Mouse (Mus musculus): ENCODE measurements around the gene Stxbp2. TPM values are rescaled to one million over a fixed set of nuclear protein-coding genes. Genes with fewer than 3 reads are reported as not detected.

The Stxbp2 gene
- total and polyA plus RNA-seq, 3 experiments = 181 to 514 (median 287) TPM

GRCm38 (mm10) chr8:3647561-3647960 is 16.8 kb downstream of the Stxbp2 start:
- no peak for TF ChIP-seq POLR2AphosphoS5 (IDR thresholded peaks at IDR 0.05; ENCODE audit: insufficient replicate concordance, low read depth, low read length)
- no peak for TF ChIP-seq GATA1 (IDR thresholded peaks at IDR 0.05; ENCODE audit: borderline replicate concordance, low read length)
- TF ChIP-seq GATA2 (IDR thresholded peaks at IDR 0.05; ENCODE audit: borderline replicate concordance, low read depth, low read length) = no peak
- no peak for TF ChIP-seq CTCF (IDR thresholded peaks at IDR 0.05; ENCODE audit: low read depth, low read length)
- TF ChIP-seq TAL1 (conservative IDR thresholded peaks at IDR 0.05; ENCODE audit: low read depth, low read length) = no peak
- Histone ChIP-seq H3K4me3 (ENCODE audit: low read depth, low read length) (no peak overlapping the region), H3K9me3 (replicated peaks) (no peaks in the 10 kb centered on the region), H3K36me3 (replicated peaks) (peaks cover 14% of the 10 kb centered on the region), H3K27me3 (ENCODE audit: insufficient read depth, low read length) (peaks cover 27% of the 10 kb centered on the region), H3K4me1 (ENCODE audit: insufficient read depth, low read depth, low read length) (peaks cover 8% of the 10 kb centered on the region)
- no peak for ATAC-seq (ENCODE audit: extremely low read depth, insufficient number of reproducible peaks, low FRiP score, poor library complexity, severe bottlenecking)
- no peak for DNase-seq (ENCODE audit: low spot score)

GRCm38 (mm10) chr8:3648268-3648667 is 17.5 kb downstream of the Stxbp2 start:
- DNase-seq (ENCODE audit: low spot score) = no peak

GRCm38 (mm10) chr8:3648990-3649389 is 18.2 kb downstream of the Stxbp2 start:
- ATAC-seq (ENCODE audit: extremely low read depth, insufficient number of reproducible peaks, low FRiP score, poor library complexity, severe bottlenecking) = no peak
- TF ChIP-seq CTCF (IDR thresholded peaks at IDR 0.05; ENCODE audit: low read depth, low read length) (no peak), GATA2 (IDR thresholded peaks at IDR 0.05; ENCODE audit: borderline replicate concordance, low read depth, low read length) (no peak), TAL1 (conservative IDR thresholded peaks at IDR 0.05; ENCODE audit: low read depth, low read length) (no peak), POLR2AphosphoS5 (IDR thresholded peaks at IDR 0.05; ENCODE audit: insufficient replicate concordance, low read depth, low read length) (no peak), GATA1 (IDR thresholded peaks at IDR 0.05; ENCODE audit: borderline replicate concordance, low read length) (no peak)
- Histone ChIP-seq H3K4me3 (ENCODE audit: low read depth, low read length) (no peak overlapping the region), H3K36me3 (replicated peaks) (peaks cover 2% of the 10 kb centered on the region), H3K9me3 (replicated peaks) (no peaks in the 10 kb centered on the region), H3K27me3 (ENCODE audit: insufficient read depth, low read length) (peaks cover 27% of the 10 kb centered on the region), H3K4me1 (ENCODE audit: insufficient read depth, low read depth, low read length) (peaks cover 8% of the 10 kb centered on the region)
- no peak for DNase-seq (ENCODE audit: low spot score)

More at GRCm38 (mm10) chr8:3648268-3648667, 17.5 kb downstream of the Stxbp2 start:
- H3K27me3 ChIP-seq (ENCODE audit: insufficient read depth, low read length) = peaks cover 27% of the 10 kb centered on the region
- H3K9me3 ChIP-seq (replicated peaks) = no peaks in the 10 kb centered on the region
- peaks cover 7% of the 10 kb centered on the region for H3K36me3 ChIP-seq (replicated peaks)
- TF ChIP-seq TAL1 (conservative IDR thresholded peaks at IDR 0.05; ENCODE audit: low read depth, low read length) (no peak), POLR2AphosphoS5 (IDR thresholded peaks at IDR 0.05; ENCODE audit: insufficient replicate concordance, low read depth, low read length) (no peak), GATA2 (IDR thresholded peaks at IDR 0.05; ENCODE audit: borderline replicate concordance, low read depth, low read length) (no peak), GATA1 (IDR thresholded peaks at IDR 0.05; ENCODE audit: borderline replicate concordance, low read length) (no peak), CTCF (IDR thresholded peaks at IDR 0.05; ENCODE audit: low read depth, low read length) (no peak)
- peaks cover 8% of the 10 kb centered on the region for H3K4me1 ChIP-seq (ENCODE audit: insufficient read depth, low read depth, low read length)
- ATAC-seq (ENCODE audit: extremely low read depth, insufficient number of reproducible peaks, low FRiP score, poor library complexity, severe bottlenecking) = no peak
- H3K4me3 ChIP-seq (ENCODE audit: low read depth, low read length) = no peak overlapping the region

GRCm38 (mm10) chr8:3652845-3653244 is 22.1 kb downstream of the Stxbp2 start:
- no peak for TF ChIP-seq GATA1 (IDR thresholded peaks at IDR 0.05; ENCODE audit: borderline replicate concordance, low read length)
- no peak for TF ChIP-seq POLR2AphosphoS5 (IDR thresholded peaks at IDR 0.05; ENCODE audit: insufficient replicate concordance, low read depth, low read length)
- no peak for TF ChIP-seq CTCF (IDR thresholded peaks at IDR 0.05; ENCODE audit: low read depth, low read length)
- no peak for TF ChIP-seq TAL1 (conservative IDR thresholded peaks at IDR 0.05; ENCODE audit: low read depth, low read length)
- TF ChIP-seq GATA2 (IDR thresholded peaks at IDR 0.05; ENCODE audit: borderline replicate concordance, low read depth, low read length) = no peak

GRCm38 (mm10) chr8:3654726-3655508 is 24.2 kb downstream of the Stxbp2 start:
- peaks cover 51% of the 10 kb centered on the region for H3K27me3 ChIP-seq (ENCODE audit: insufficient read depth, low read length)
- no peak for ATAC-seq (ENCODE audit: extremely low read depth, insufficient number of reproducible peaks, low FRiP score, poor library complexity, severe bottlenecking)
- no peak overlapping the region for H3K4me3 ChIP-seq (ENCODE audit: low read depth, low read length)
- no peaks in the 10 kb centered on the region for H3K9me3 ChIP-seq (replicated peaks)
- H3K4me1 ChIP-seq (ENCODE audit: insufficient read depth, low read depth, low read length) = no peaks in the 10 kb centered on the region
- DNase-seq (ENCODE audit: low spot score) = no peak
- TF ChIP-seq TAL1 (conservative IDR thresholded peaks at IDR 0.05; ENCODE audit: low read depth, low read length) (no peak), GATA2 (IDR thresholded peaks at IDR 0.05; ENCODE audit: borderline replicate concordance, low read depth, low read length) (no peak), CTCF (IDR thresholded peaks at IDR 0.05; ENCODE audit: low read depth, low read length) (no peak), POLR2AphosphoS5 (IDR thresholded peaks at IDR 0.05; ENCODE audit: insufficient replicate concordance, low read depth, low read length) (no peak), GATA1 (IDR thresholded peaks at IDR 0.05; ENCODE audit: borderline replicate concordance, low read length) (no peak)
- H3K36me3 ChIP-seq (replicated peaks) = no peaks in the 10 kb centered on the region

More at GRCm38 (mm10) chr8:3652845-3653244, 22.1 kb downstream of the Stxbp2 start:
- no peak for DNase-seq (ENCODE audit: low spot score)
- Histone ChIP-seq H3K9me3 (replicated peaks) (no peaks in the 10 kb centered on the region), H3K4me1 (ENCODE audit: insufficient read depth, low read depth, low read length) (peaks cover 2% of the 10 kb centered on the region; the same call in 1 of the 2 replicates), H3K4me3 (ENCODE audit: low read depth, low read length) (no peak overlapping the region), H3K36me3 (replicated peaks) (no peaks in the 10 kb centered on the region), H3K27me3 (ENCODE audit: insufficient read depth, low read length) (peaks cover 51% of the 10 kb centered on the region)
- ATAC-seq (ENCODE audit: extremely low read depth, insufficient number of reproducible peaks, low FRiP score, poor library complexity, severe bottlenecking) = no peak

- TF ChIP-seq CTCF (IDR thresholded peaks at IDR 0.05; ENCODE audit: low read depth, low read length) = no peak
- Histone ChIP-seq H3K27me3 (ENCODE audit: insufficient read depth, low read length) (peaks cover 45% of the 10 kb centered on the region), H3K4me3 (ENCODE audit: low read depth, low read length) (no peak within 1 kb of the TSS), H3K4me1 (ENCODE audit: insufficient read depth, low read depth, low read length) (no peaks in the 10 kb centered on the region), H3K36me3 (replicated peaks) (no peaks in the 10 kb centered on the region), H3K9me3 (replicated peaks) (no peaks in the 10 kb centered on the region)
- ATAC-seq (ENCODE audit: extremely low read depth, insufficient number of reproducible peaks, low FRiP score, poor library complexity, severe bottlenecking) (no peak), DNase-seq (ENCODE audit: low spot score) (no peak)
Measured at GRCm38 (mm10) chr8:3655526-3655925, 24.8 kb downstream of the Stxbp2 start, which contains the start of gene Retn. Retn (plus strand) TSS chr8:3655770.

All from G1E (cell line).